Mouse (Mus musculus): ENCODE results near the gene Gm3417.
A peak's percentile ranks its signal among the peaks of the same experiment; 100 is the strongest.
"Not testable (repeated sequence)": the region's sequence is repeated elsewhere in the genome, so short reads cannot be mapped to it uniquely, and the experiment has no call there.

Gm3417 gene

DNA sequence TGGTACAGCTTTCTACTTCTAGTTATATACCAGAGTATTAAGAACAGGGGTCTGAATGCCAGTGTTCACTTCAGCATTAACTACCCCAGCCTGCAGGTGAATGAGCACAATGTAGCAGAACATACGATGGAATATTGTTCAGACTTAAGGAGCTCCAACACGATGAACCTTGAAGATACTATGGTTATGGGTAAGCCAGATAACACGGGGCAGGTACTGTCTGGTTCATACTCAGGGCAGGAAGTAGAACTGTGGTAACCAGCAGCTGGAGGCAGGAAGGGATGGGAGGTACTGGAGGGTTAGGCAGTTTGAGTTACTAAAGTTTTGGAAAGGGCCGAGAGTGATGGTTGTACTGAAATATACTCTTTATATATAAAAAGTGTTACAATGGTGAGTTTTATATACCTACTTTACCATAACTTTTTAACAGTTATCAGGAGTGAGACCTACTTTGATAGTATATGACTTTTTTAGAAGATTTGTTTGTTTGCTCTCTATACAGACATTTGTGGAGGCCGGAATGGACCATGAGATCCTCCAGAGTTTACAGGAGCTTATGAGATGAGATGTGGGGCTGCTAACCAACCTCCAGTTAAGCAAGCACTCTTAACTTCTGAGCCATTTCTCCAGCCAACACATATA is 19.8 kb downstream of the Gm3417 start:
- no peak for DNase-seq

- peak in 1 of 2 experiments; percentile 7 for DNase-seq
Observed at GRCm38 (mm10) chr17:14953452-14953851, 25.1 kb downstream of the Gm3417 start.

DNA sequence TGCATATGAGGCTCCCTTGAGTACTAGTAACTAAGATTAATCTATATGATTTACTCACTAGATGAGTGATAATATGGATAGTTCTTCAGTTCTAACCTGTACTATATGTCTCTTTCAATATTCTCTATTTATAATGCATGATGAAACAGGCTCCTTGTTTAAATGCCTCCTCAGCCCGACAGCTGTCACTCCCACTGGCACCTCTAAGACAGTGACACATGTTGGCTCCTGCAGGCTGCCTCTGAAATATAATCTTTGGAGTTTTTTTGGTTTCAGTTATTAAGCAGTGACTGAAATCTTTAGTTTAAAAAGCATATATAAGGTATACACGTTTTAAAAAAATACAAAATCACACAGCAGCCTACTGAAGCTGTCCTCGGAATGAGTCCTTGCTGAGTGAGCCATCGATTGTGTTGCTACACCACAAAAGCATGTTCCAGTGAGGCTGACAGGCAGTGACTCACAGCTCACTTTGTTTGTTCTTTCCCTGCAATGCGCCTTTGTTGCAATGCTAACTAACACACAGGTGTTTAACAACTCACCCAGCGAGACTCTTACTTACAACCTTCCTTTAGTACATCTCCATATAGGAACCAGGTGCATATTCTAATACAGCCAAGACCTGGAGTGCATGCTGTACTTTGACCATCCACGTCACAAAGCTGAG is 29.3 kb downstream of the Gm3417 start:
- DNase-seq = no peak

GRCm38 (mm10) chr17:14944551-14944950 is 34.0 kb downstream of the Gm3417 start:
- DNase-seq = no peak

DNA sequence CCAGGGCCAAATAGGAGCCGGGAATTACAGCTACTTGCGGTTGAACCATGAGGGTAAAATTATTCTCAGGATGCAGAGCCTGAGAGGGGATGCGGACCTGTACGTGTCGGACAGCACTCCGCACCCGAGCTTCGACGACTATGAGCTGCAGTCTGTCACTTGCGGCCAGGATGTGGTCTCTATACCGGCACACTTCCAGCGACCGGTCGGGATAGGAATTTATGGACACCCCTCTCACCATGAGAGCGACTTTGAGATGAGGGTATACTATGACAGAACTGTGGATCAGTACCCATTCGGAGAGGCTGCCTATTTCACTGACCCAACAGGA is 34.9 kb downstream of the Gm3417 start:
- no peak for DNase-seq

DNA sequence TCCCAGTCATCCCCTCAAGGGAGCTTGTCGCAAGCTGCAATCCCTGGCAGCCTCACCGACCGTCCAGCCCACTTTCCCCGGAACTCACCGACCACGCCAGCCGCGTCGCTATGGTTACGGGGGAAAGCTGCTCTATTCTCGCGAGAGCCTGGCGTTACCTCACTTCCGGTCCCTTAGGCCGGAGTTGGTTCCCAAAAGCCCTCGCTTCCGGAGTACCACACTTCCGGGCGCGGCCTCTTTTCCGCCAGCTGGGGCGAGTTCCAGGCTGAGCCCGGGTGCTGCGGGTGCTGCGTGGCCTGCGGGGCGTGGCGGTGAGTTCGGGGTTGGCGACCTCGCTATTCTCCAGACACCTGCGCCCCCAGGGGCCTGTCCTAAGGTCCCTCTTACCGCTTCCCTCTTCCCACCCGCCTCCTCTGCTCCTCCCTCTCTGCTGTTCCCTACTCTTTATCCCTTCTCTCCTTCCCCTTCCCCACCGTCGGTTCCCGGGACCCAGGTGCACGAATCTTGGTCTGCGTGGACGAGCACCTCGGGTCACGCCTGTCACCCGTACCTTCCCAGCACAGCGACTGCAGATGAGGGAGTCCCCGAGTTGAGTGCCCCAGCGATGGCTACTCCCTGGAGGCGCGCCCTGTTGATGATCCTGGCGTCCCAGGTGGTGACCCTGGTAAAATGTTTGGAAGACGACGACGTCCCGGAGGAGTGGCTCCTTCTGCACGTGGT is 35.4 kb downstream of the Gm3417 start, which contains the start of the genes Wdr27 and 1600012H06Rik:
TSS of gene Wdr27 (minus strand) at position 150 of the 720 bp plus-strand sequence.
TSS of gene 1600012H06Rik (plus strand) at position 176 of the 720 bp plus-strand sequence.
- DNase-seq = peak; percentile 99

DNA sequence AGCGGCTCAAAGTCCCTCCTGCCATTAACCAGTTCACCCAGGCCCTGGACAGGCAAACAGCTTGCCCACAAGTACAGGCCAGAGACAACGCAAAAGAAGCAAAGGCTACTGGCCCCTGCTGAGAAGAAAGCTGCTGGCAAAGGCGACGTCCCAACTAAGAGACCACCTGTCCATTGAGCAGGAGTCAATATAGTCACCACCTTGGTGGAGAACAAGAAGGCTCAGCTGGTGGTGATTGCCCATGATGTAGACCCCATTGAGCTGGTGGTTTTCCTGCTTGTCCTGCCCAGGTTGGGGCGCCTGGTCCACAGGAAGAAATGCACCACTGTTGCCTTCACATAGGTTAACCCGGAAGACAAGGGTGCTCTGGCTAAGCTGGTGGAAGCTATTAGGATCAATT is 36.4 kb downstream of the Gm3417 start:
- not testable (repeated sequence) for DNase-seq

- DNase-seq = no peak
Observed at GRCm38 (mm10) chr17:14935841-14936605, 42.6 kb downstream of the Gm3417 start.

- DNase-seq = not testable (repeated sequence)
Observed at GRCm38 (mm10) chr17:14935280-14935679, 43.3 kb downstream of the Gm3417 start.

DNA sequence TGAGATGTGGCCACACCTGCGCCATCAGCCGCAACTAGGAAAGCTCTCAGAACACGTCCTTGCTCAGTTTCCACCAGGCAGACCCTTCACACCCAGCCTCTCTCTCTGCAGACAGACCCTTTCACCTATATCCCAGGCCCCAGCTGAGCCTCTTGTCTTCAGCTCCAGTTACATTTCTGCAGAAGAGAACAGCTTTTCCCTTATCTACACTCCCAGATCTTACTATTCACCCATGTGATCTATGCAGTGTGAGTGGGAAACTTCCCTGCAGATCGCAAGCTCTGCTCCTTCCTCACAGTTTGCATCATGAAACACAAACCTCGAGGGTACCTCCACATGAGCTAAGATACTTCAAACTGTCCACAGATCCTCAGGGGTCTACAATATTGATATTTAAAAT is 47.1 kb downstream of the Gm3417 start:
- DNase-seq = no peak

DNA sequence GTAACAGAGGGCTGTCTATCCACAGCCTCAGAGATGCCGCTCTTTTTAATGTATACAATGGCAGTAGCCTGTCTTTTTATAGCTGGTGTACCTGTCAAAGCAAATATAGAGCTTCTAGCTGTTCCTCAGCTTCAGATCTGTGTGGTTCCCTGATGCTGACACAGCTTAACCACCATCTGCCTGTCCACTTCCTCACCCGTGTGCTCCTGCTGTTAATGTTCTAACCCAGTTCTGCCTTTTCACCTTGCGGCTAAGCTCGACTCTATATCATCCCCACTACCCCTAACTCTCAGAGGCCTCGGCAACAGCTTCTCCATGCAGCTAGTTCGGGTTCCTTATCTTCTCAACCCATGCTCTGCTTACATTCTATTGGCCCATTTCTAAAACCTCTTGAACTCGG is 47.9 kb downstream of the Gm3417 start:
- no peak for DNase-seq

GRCm38 (mm10) chr17:14928631-14929030 is 50.0 kb downstream of the Gm3417 start:
- DNase-seq = no peak

GRCm38 (mm10) chr17:14927644-14928218 is 50.9 kb downstream of the Gm3417 start:
- no peak for DNase-seq

- no peak for DNase-seq
Observed at GRCm38 (mm10) chr17:14921582-14921981, 57.0 kb downstream of the Gm3417 start.

- DNase-seq = no peak
Observed at GRCm38 (mm10) chr17:14917866-14918265, 60.7 kb downstream of the Gm3417 start.

DNA sequence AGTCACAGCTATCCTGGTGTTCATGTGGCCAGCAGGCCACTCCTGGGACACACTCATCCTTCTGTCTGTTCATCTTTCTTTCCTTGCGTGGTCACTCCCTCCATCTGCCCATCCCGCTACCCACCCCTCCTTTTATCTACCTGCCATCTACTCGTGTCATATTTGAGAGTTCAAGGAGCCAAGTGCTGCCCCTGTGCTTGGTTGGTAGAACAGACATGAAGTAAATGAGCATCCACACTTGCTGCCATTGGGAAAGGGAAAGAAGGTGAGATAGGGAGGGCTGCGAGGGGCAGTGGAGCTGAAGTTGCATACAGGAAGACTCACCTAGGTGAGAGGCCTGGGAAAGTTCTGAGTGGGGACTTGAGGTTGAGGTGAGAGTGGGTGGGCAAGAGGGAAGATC is 64.2 kb downstream of the Gm3417 start:
- DNase-seq = no peak

Measured in kidney, postnatal 36 days (tissue).